Mouse (Mus musculus): ENCODE measurements at regions not wholly inside any gene's neighbourhood (a gene's known extent, or its start where the extent isn't known, plus 50 kb on each side); places are given as distances from the start of the nearest gene placed in this dataset.

- no peak for TF ChIP-seq EP300 (IDR thresholded peaks at IDR 0.05; ENCODE audit: insufficient read depth, low read depth, low read length)
- TF ChIP-seq CTCF (IDR thresholded peaks at IDR 0.05; ENCODE audit: low read depth, low read length), result no peak
- no peak for TF ChIP-seq POLR2A (IDR thresholded peaks at IDR 0.05; ENCODE audit: insufficient read depth, low read length)
Observed at GRCm38 (mm10) chr10:9047341-9047740, 161.5 kb upstream of the Sash1 start.

Measured in ES-Bruce4 (cell line).